ENCODE assay signal across 14 mouse cellular contexts in the genomic region with DNA sequence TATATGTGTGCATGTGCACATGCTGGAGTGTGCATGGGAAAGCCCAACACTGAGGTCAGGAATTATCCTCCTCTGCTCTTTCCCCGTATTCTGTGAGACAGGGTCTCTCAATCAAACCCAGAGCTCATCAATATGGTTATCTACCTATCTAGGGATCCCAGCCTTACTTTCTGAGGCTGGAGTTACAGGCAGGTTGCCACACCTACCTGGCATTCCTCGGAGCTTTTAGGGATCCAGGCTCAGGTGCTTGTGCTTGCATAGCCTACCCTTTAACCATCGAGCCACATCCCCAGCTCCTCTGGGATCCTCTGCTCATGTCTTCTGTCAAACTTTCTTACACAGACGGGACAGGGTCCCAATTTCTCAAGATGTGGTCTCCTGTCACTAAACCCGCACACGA. TPM values are rescaled to one million over a fixed set of nuclear protein-coding genes. Genes with fewer than 3 reads are reported as not detected.
DNase-seq lines count a peak whose midpoint lies in the region; ATAC-seq and TF ChIP-seq lines count a peak whose summit lies in the region.
"Had no signal": no experiment of that assay in that cellular context is flagged by ENCODE, and none has a peak within 500 bp of the region (broad histone marks: within the 10 kb centered on the region; RNA-seq: fewer than 3 reads in every experiment).

No protein-coding gene starts in this region.

- H3K27ac ChIP-seq in hindbrain, embryonic 10.5 days, result 0 out of 2 replicates have a peak overlapping the region, but pooled peaks have one; percentile 40
- H3K27ac ChIP-seq in hindbrain, embryonic 12.5 days, result no peak overlapping the region
- no peak overlapping the region for H3K27ac ChIP-seq in neural tube, embryonic 12.5 days
- H3K27ac ChIP-seq in neural tube, embryonic 15.5 days (replicated peaks), result no peak overlapping the region
- no peak overlapping the region for H3K27ac ChIP-seq in embryonic facial prominence, embryonic 12.5 days
- H3K27ac ChIP-seq: liver, embryonic 15.5 days had no signal

- H3K4me2 ChIP-seq in hindbrain, embryonic 12.5 days (replicated peaks), result no peak overlapping the region
- H3K4me2 ChIP-seq in neural tube, embryonic 12.5 days (replicated peaks), result peak overlapping the region; percentile 27; the same call in 1 of the 2 replicates
- no peak overlapping the region for H3K4me2 ChIP-seq in neural tube, embryonic 15.5 days
- peak overlapping the region; percentile 33 for H3K4me2 ChIP-seq in embryonic facial prominence, embryonic 12.5 days (replicated peaks)
- H3K4me2 ChIP-seq in myocyte (ENCODE audit: low read depth), result peak overlapping the region; percentile 41
- H3K4me2 ChIP-seq: liver, embryonic 15.5 days had no signal

- H3K4me3 ChIP-seq in hindbrain, embryonic 10.5 days, result no peak overlapping the region
- H3K4me3 ChIP-seq in hindbrain, embryonic 12.5 days, result no peak overlapping the region
- H3K4me3 ChIP-seq in neural tube, embryonic 12.5 days, result no peak overlapping the region
- H3K4me3 ChIP-seq in neural tube, embryonic 15.5 days (replicated peaks), result no peak overlapping the region
- H3K4me3 ChIP-seq in embryonic facial prominence, embryonic 12.5 days, result peak overlapping the region; percentile 17; the same call in 1 of the 2 replicates
- H3K4me3 ChIP-seq in myocyte, result no peak overlapping the region
- H3K4me3 ChIP-seq: liver, embryonic 15.5 days had no signal

- DNase-seq in hindbrain, embryonic 10.5 days (ENCODE audit: low spot score), result no peak
- DNase-seq in gastrocnemius, adult 18-20 months (ENCODE audit: low spot score), result no peak
- DNase-seq in thymus, adult 18-20 months, result no peak
- DNase-seq: adrenal gland, postnatal 10 days had no signal

- ATAC-seq in hindbrain, embryonic 12.5 days (ENCODE audit: low FRiP score), result no peak
- no peak for ATAC-seq in neural tube, embryonic 12.5 days (ENCODE audit: low FRiP score, low read depth)
- ATAC-seq in neural tube, embryonic 15.5 days (ENCODE audit: low FRiP score), result no peak
- ATAC-seq in embryonic facial prominence, embryonic 12.5 days (ENCODE audit: insufficient number of reproducible peaks, insufficient read depth, low FRiP score, low TSS enrichment), result no peak
- ATAC-seq: hindbrain, embryonic 16.5 days had no signal

- TF ChIP-seq POLR2A in myocyte (IDR thresholded peaks at IDR 0.05; ENCODE audit: insufficient read length, low read depth), result no peak

- H3K27me3 ChIP-seq in hindbrain, embryonic 10.5 days (ENCODE audit: insufficient read depth, poor library complexity, severe bottlenecking), result no peaks in the 10 kb centered on the region
- H3K27me3 ChIP-seq in hindbrain, embryonic 12.5 days, result no peaks in the 10 kb centered on the region
- no peaks in the 10 kb centered on the region for H3K27me3 ChIP-seq in neural tube, embryonic 12.5 days (replicated peaks)
- no peaks in the 10 kb centered on the region for H3K27me3 ChIP-seq in neural tube, embryonic 15.5 days (replicated peaks)
- H3K27me3 ChIP-seq in embryonic facial prominence, embryonic 12.5 days, result no peaks in the 10 kb centered on the region
- peaks cover 2% of the 10 kb centered on the region for H3K27me3 ChIP-seq in myocyte (ENCODE audit: control insufficient read depth, insufficient read depth, insufficient read length)
- H3K27me3 ChIP-seq: liver, embryonic 15.5 days had no signal

- H3K9me3 ChIP-seq in hindbrain, embryonic 10.5 days, result no peaks in the 10 kb centered on the region
- no peaks in the 10 kb centered on the region for H3K9me3 ChIP-seq in hindbrain, embryonic 12.5 days (replicated peaks)
- H3K9me3 ChIP-seq in neural tube, embryonic 12.5 days, result no peaks in the 10 kb centered on the region
- H3K9me3 ChIP-seq in neural tube, embryonic 15.5 days (replicated peaks), result no peaks in the 10 kb centered on the region
- no peaks in the 10 kb centered on the region for H3K9me3 ChIP-seq in embryonic facial prominence, embryonic 12.5 days
- H3K9me3 ChIP-seq: liver, embryonic 15.5 days had no signal

- H3ac ChIP-seq in myocyte (ENCODE audit: control insufficient read depth, insufficient read length), result no peak overlapping the region

- no peaks in the 10 kb centered on the region for H3K79me2 ChIP-seq in myocyte (ENCODE audit: control insufficient read depth, insufficient read depth)

- no peaks in the 10 kb centered on the region for H3K36me3 ChIP-seq in hindbrain, embryonic 10.5 days
- no peaks in the 10 kb centered on the region for H3K36me3 ChIP-seq in hindbrain, embryonic 12.5 days
- no peaks in the 10 kb centered on the region for H3K36me3 ChIP-seq in neural tube, embryonic 12.5 days
- H3K36me3 ChIP-seq in neural tube, embryonic 15.5 days, result no peaks in the 10 kb centered on the region
- no peaks in the 10 kb centered on the region for H3K36me3 ChIP-seq in embryonic facial prominence, embryonic 12.5 days
- H3K36me3 ChIP-seq in myocyte (ENCODE audit: control insufficient read depth, insufficient read depth), result no peaks in the 10 kb centered on the region
- H3K36me3 ChIP-seq: liver, embryonic 15.5 days had no signal

- 40% methylated on average over 6 of the region's 6 CpGs for WGBS in hindbrain, embryonic 10.5 days
- 35% methylated on average over 6 of the region's 6 CpGs for WGBS in hindbrain, embryonic 12.5 days
- WGBS in neural tube, embryonic 12.5 days, result 50% methylated on average over 6 of the region's 6 CpGs
- 44% methylated on average over 6 of the region's 6 CpGs for WGBS in neural tube, embryonic 15.5 days
- WGBS in embryonic facial prominence, embryonic 12.5 days, result 29% methylated on average over 6 of the region's 6 CpGs

- no peak overlapping the region for H3K9ac ChIP-seq in hindbrain, embryonic 12.5 days
- H3K9ac ChIP-seq in neural tube, embryonic 12.5 days, result no peak overlapping the region
- no peak overlapping the region for H3K9ac ChIP-seq in neural tube, embryonic 15.5 days (replicated peaks)
- H3K9ac ChIP-seq in embryonic facial prominence, embryonic 12.5 days, result no peak overlapping the region
- H3K9ac ChIP-seq: liver, embryonic 15.5 days had no signal

- H3K4me1 ChIP-seq in hindbrain, embryonic 10.5 days (replicated peaks), result peaks cover 19% of the 10 kb centered on the region; the same call in 1 of the 2 replicates
- peaks cover 8% of the 10 kb centered on the region; the same call in 1 of the 2 replicates for H3K4me1 ChIP-seq in hindbrain, embryonic 12.5 days
- H3K4me1 ChIP-seq in neural tube, embryonic 12.5 days, result peaks cover 7% of the 10 kb centered on the region; the same call in 1 of the 2 replicates
- peaks cover 5% of the 10 kb centered on the region; the same call in 1 of the 2 replicates for H3K4me1 ChIP-seq in neural tube, embryonic 15.5 days
- H3K4me1 ChIP-seq in embryonic facial prominence, embryonic 12.5 days, result peaks cover 9% of the 10 kb centered on the region
- H3K4me1 ChIP-seq: liver, embryonic 15.5 days had no signal

TF ChIP-seq in myocyte, 11 proteins besides CTCF, POLR2A, EP300 and RAD21:
- TF ChIP-seq SRF (IDR thresholded peaks at IDR 0.05; ENCODE audit: control insufficient read depth, insufficient read length, low read depth), result no peak
- TF ChIP-seq CEBPB (IDR thresholded peaks at IDR 0.05; ENCODE audit: insufficient read depth, poor library complexity, severe bottlenecking), result no peak
- no peak for TF ChIP-seq E2F4 (IDR thresholded peaks at IDR 0.05; ENCODE audit: insufficient read depth)

RNA-seq across cellular contexts. Expression of gene Nr2e3, which starts 4.0 kb away (rescaled TPM):
- not detected in 2 replicates for polyA plus RNA-seq in hindbrain, embryonic 10.5 days (2016; fragmentation: Nextera tagmentation; extraction: Ambion mirVana)
- polyA plus RNA-seq in hindbrain, embryonic 12.5 days (2016; fragmentation: Nextera tagmentation; extraction: Ambion mirVana), result 0.12 TPM in 1 of 2 replicates, not detected in the other
- 0.09 and 0.10 TPM in 2 replicates for polyA plus RNA-seq in neural tube, embryonic 12.5 days (2016; fragmentation: Nextera tagmentation; extraction: Ambion mirVana)
- polyA plus RNA-seq in neural tube, embryonic 15.5 days (2015; fragmentation: Nextera tagmentation; extraction: Ambion mirVana), result not detected in 2 replicates
- polyA plus RNA-seq in embryonic facial prominence, embryonic 12.5 days (2016; fragmentation: Nextera tagmentation; extraction: Ambion mirVana), result 0.97 and 1.4 TPM in 2 replicates
- not detected for polyA plus RNA-seq in myocyte (2012; fragmentation: generic; extraction: Trizol)
- total RNA-seq in gastrocnemius, adult 18-20 months (2021), result not detected
- total RNA-seq: adrenal gland, postnatal 10 days; left cerebral cortex, adult 8-10 months; megakaryocyte, adult 5-6 weeks had no signal
- polyA plus RNA-seq: hindbrain, embryonic 16.5 days; liver, embryonic 15.5 days; testis, adult 2 months had no signal

Comparison
In these comparisons a context has a peak if more than half of its experiments do, and no peak if none do; other contexts are left out.
1. H3K4me2 ChIP-seq: peak in neural tube, embryonic 12.5 days (single experiment), embryonic facial prominence, embryonic 12.5 days (single experiment) and myocyte (single experiment); none in hindbrain, embryonic 12.5 days (single experiment) and neural tube, embryonic 15.5 days (single experiment).